Mouse (Mus musculus) gonadal fat pad, adult 2 months (tissue): ENCODE results near the gene Loxl1. TPM values are rescaled to one million over a fixed set of nuclear protein-coding genes. Genes with fewer than 3 reads are reported as not detected.
"Not testable (repeated sequence)": the region's sequence is repeated elsewhere in the genome, so short reads cannot be mapped to it uniquely, and the experiment has no call there.

Source experiments
- DNase-seq: peaks from one replicate; pipeline ENCODE4 v3.0.0-alpha.2; 2012; ENCODE audit warnings: low read depth
- polyA plus RNA-seq: library from polyadenylated mRNA; depleted of rRNA; stranded (reverse); fragments of >200 nt; gene quantifications from 2 replicates; pipeline ENCODE4 v1.2.3, GENCODE M21; 2012

Gene Loxl1
- polyA plus RNA-seq, 1 experiment: 74.1 TPM

GRCm38 (mm10) chr9:58275797-58276196, 37.2 kb downstream of the Loxl1 start:
- DNase-seq: no peak

GRCm38 (mm10) chr9:58275115-58275774, 37.7 kb downstream of the Loxl1 start:
- peak; percentile 67 for DNase-seq

- no peak for DNase-seq
These were observed 38.4 kb downstream of the Loxl1 start for GRCm38 (mm10) chr9:58274626-58275025.

GRCm38 (mm10) chr9:58274101-58274604, 38.8 kb downstream of the Loxl1 start:
- DNase-seq: no peak

- DNase-seq: no peak
These were observed 40.1 kb downstream of the Loxl1 start for GRCm38 (mm10) chr9:58272855-58273254.

- DNase-seq: no peak
These were observed 40.9 kb downstream of the Loxl1 start for GRCm38 (mm10) chr9:58272068-58272541.

- DNase-seq: not testable (repeated sequence)
These were observed 41.4 kb downstream of the Loxl1 start for GRCm38 (mm10) chr9:58271551-58271950.

GRCm38 (mm10) chr9:58271109-58271508, 41.9 kb downstream of the Loxl1 start:
- no peak for DNase-seq

GRCm38 (mm10) chr9:58270081-58270480, 42.9 kb downstream of the Loxl1 start:
- no peak for DNase-seq

GRCm38 (mm10) chr9:58268384-58269313, 44.3 kb downstream of the Loxl1 start:
- no peak for DNase-seq

- no peak for DNase-seq
These were observed 45.9 kb downstream of the Loxl1 start for GRCm38 (mm10) chr9:58267046-58267445.

- DNase-seq: no peak
These were observed 46.4 kb downstream of the Loxl1 start for GRCm38 (mm10) chr9:58266571-58267011.

- no peak for DNase-seq
These were observed 47.6 kb downstream of the Loxl1 start for GRCm38 (mm10) chr9:58265368-58265767.

- DNase-seq: no peak
These were observed 50.5 kb downstream of the Loxl1 start for GRCm38 (mm10) chr9:58262507-58262906.

- no peak for DNase-seq
These were observed 57.0 kb downstream of the Loxl1 start for GRCm38 (mm10) chr9:58255704-58256685.

GRCm38 (mm10) chr9:58255105-58255504, 57.9 kb downstream of the Loxl1 start:
- no peak for DNase-seq

GRCm38 (mm10) chr9:58253805-58254122, 59.2 kb downstream of the Loxl1 start:
- not testable (repeated sequence) for DNase-seq

GRCm38 (mm10) chr9:58253033-58253804, 59.8 kb downstream of the Loxl1 start, which contains the start of gene Stoml1:
Gene Stoml1, plus strand, starts transcription at chr9:58253164.
- no peak for DNase-seq

GRCm38 (mm10) chr9:58250730-58251129, 62.3 kb downstream of the Loxl1 start:
- DNase-seq: not testable (repeated sequence)

- DNase-seq: no peak
These were observed 62.7 kb downstream of the Loxl1 start for GRCm38 (mm10) chr9:58250322-58250721.
